Mouse (Mus musculus) ES-Bruce4 (cell line): ENCODE results near the gene Zfp940. TPM values are rescaled to one million over a fixed set of nuclear protein-coding genes. Genes with fewer than 3 reads are reported as not detected.

Source experiments
- H3K27ac ChIP-seq: 2 replicates; pipeline ENCODE4 v1.5.1; 2012; ENCODE audit warnings: low read length, inconsistent platforms; ENCODE audit not compliant: insufficient read depth
- H3K27me3 ChIP-seq: 2 replicates; pipeline ENCODE4 v1.6.1; 2012; ENCODE audit warnings: mild to moderate bottlenecking, low read length, inconsistent platforms; ENCODE audit not compliant: control insufficient read depth, poor library complexity, insufficient read depth, severe bottlenecking
- H3K36me3 ChIP-seq: 2 replicates; pipeline ENCODE4 v1.6.1; 2012; ENCODE audit warnings: inconsistent platforms, mild to moderate bottlenecking, low read length, moderate library complexity; ENCODE audit not compliant: control insufficient read depth, poor library complexity, insufficient read depth, severe bottlenecking
- H3K4me1 ChIP-seq: one replicate; pipeline ENCODE4 v1.8.1; 2011; ENCODE audit warnings: low read length; ENCODE audit not compliant: control insufficient read depth, insufficient read depth
- H3K4me3 ChIP-seq: 2 replicates; pipeline ENCODE4 v1.5.1; 2011; ENCODE audit warnings: low read depth, mild to moderate bottlenecking, low read length
- H3K9ac ChIP-seq: 2 replicates; pipeline ENCODE4 v1.6.1; 2012; ENCODE audit warnings: low read depth, mild to moderate bottlenecking, inconsistent platforms; ENCODE audit not compliant: poor library complexity, severe bottlenecking
- H3K9me3 ChIP-seq: replicated peaks from 2 replicates; pipeline ENCODE4 v1.6.1; 2012; ENCODE audit warnings: mild to moderate bottlenecking, low read length, inconsistent platforms; ENCODE audit not compliant: control insufficient read depth, poor library complexity, insufficient read depth, severe bottlenecking
- CTCF ChIP-seq: IDR thresholded peaks from one replicate; pipeline ENCODE4 v1.8.1; 2011; ENCODE audit warnings: low read depth, low read length
- EP300 ChIP-seq: IDR thresholded peaks from 2 replicates; pipeline ENCODE4 v1.6.1; 2011; ENCODE audit warnings: low read depth, low read length; ENCODE audit not compliant: insufficient read depth
- POLR2A ChIP-seq: IDR thresholded peaks from one replicate; pipeline ENCODE4 v1.8.1; 2011; ENCODE audit warnings: low read length; ENCODE audit not compliant: insufficient read depth
- polyA plus RNA-seq: library from polyadenylated mRNA; stranded (reverse); fragments of >200 nt; gene quantifications from 2 replicates; pipeline ENCODE4 v1.2.4, GENCODE M21; 2011; ENCODE audit warnings: low read depth; ENCODE audit not compliant: missing spikeins, insufficient read depth, insufficient read length

Gene Zfp940
- polyA plus RNA-seq, 1 experiment: 13.9 TPM

- Histone ChIP-seq H3K9ac (no peak overlapping the region), H3K4me3 (no peak overlapping the region), H3K27ac (no peak overlapping the region), H3K9me3 (no peaks in the 10 kb centered on the region), H3K4me1 (no peaks in the 10 kb centered on the region), H3K27me3 (no peaks in the 10 kb centered on the region), H3K36me3 (peaks cover 2% of the 10 kb centered on the region)
- TF ChIP-seq EP300: no peak
- no peak for TF ChIP-seq CTCF
- no peak for TF ChIP-seq POLR2A
Measured at GRCm38 (mm10) chr7:29839256-29839655, 14.2 kb downstream of the Zfp940 start.

DNA sequence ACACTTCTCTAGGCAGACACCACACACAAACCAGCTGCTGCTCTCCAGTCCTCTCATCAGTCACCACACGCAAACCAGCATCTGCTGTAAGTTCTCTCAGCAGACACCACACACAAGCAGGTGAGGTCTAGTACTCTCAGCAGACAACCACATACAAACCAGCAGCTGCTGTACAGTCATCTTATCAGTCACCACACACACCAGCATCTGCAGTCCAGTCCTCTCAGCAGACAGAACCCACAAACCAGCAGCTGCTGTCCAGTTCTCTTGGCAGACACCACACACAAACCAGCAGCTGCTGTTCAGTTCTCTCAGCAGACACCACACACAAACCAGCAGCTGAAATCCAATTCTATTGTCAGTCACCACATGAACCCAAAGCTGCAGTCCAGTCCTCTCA is 16.7 kb downstream of the Zfp940 start:
- no peaks in the 10 kb centered on the region for H3K4me1 ChIP-seq
- H3K4me3 ChIP-seq: no peak overlapping the region
- H3K27ac ChIP-seq: no peak overlapping the region
- no peak overlapping the region for H3K9ac ChIP-seq
- no peaks in the 10 kb centered on the region for H3K9me3 ChIP-seq
- TF ChIP-seq POLR2A (no peak), CTCF (no peak), EP300 (no peak)
- no peaks in the 10 kb centered on the region for H3K36me3 ChIP-seq
- H3K27me3 ChIP-seq: no peaks in the 10 kb centered on the region

GRCm38 (mm10) chr7:29829804-29830203 is 23.7 kb downstream of the Zfp940 start:
- TF ChIP-seq POLR2A (no peak), CTCF (no peak), EP300 (no peak)
- H3K27me3 ChIP-seq: no peaks in the 10 kb centered on the region

DNA sequence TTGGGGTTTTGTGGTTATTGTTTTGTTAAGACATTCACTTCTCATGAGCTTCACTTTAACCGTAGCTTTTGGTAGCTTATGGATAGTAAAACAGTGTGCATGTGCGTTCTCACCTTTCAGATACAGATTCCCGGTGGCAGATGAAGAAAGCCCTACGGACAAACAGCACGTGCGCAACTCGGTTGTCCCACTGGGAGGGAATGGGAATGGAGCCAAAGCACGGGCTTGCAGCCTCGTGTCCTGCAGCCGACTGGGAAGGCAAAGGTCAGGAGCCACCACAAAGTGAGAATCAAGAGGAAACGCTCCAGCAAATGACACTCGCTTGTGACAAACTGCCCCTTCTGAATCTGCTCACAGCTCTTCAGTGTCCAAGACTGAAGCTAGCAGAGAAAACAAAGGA is 25.5 kb downstream of the Zfp940 start:
- Histone ChIP-seq H3K9ac (no peak overlapping the region), H3K4me3 (no peak overlapping the region), H3K9me3 (no peaks in the 10 kb centered on the region), H3K27ac (no peak overlapping the region), H3K36me3 (peaks cover 17% of the 10 kb centered on the region), H3K27me3 (no peaks in the 10 kb centered on the region), H3K4me1 (no peaks in the 10 kb centered on the region)
- no peak for TF ChIP-seq EP300
- TF ChIP-seq CTCF: no peak
- TF ChIP-seq POLR2A: no peak

More at GRCm38 (mm10) chr7:29829804-29830203, 23.7 kb downstream of the Zfp940 start:
- Histone ChIP-seq H3K36me3 (peaks cover 17% of the 10 kb centered on the region), H3K9ac (no peak overlapping the region), H3K27ac (no peak overlapping the region), H3K9me3 (no peaks in the 10 kb centered on the region), H3K4me1 (no peaks in the 10 kb centered on the region), H3K4me3 (no peak overlapping the region)

DNA sequence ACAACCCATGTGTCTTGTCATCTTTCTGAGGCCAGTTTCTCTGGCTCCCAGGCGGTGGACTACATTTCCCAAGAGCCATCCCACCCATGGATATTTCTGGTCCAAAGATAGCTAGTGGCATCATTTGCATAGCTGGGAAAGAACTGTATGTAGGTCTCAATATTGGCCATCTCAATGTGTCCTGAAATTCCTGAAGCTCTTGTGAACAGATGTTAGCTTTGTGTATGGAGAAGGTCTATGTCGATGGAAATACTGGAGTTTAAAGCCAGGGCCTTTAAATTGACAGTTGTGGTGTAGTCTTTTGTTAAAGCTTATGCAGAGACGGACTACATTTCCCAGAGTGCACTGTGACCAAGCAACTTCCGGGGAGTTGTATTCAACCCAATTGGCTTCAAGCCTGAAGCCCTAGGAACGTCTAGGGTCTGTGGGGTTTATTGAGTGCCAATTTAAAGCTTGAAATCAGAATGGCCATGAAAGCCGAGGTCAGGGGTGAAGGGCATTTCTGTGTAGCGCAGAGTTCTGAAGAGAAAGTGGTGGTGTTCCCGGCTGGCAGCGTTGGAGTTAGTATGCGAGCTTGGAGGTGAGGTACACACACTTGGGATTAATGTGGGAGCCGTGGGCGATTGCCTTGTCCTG is 34.7 kb downstream of the Zfp940 start:
- Histone ChIP-seq H3K9ac (peak overlapping the region; percentile 49), H3K4me3 (peak overlapping the region; percentile 86), H3K27ac (no peak overlapping the region), H3K4me1 (no peaks in the 10 kb centered on the region), H3K36me3 (no peaks in the 10 kb centered on the region), H3K9me3 (no peaks in the 10 kb centered on the region), H3K27me3 (no peaks in the 10 kb centered on the region)
- TF ChIP-seq EP300 (no peak), CTCF (no peak), POLR2A (no peak)

GRCm38 (mm10) chr7:29815910-29816429 is 37.5 kb downstream of the Zfp940 start, which contains the start of gene Zfp790:
Gene Zfp790 (plus strand): TSS chr7:29816114.
- Histone ChIP-seq H3K9me3 (0 out of 2 replicates have a peak, but pooled peaks cover under 1% of the 10 kb centered on the region), H3K4me3 (peak within 1 kb of the TSS; percentile 96), H3K27ac (no peak within 1 kb of the TSS), H3K9ac (peak within 1 kb of the TSS; percentile 42), H3K4me1 (no peaks in the 10 kb centered on the region), H3K27me3 (no peaks in the 10 kb centered on the region), H3K36me3 (no peaks in the 10 kb centered on the region)
- TF ChIP-seq EP300 (no peak), CTCF (no peak), POLR2A (peak; percentile 61)
